Mouse (Mus musculus) stomach, embryonic 14.5 days (tissue): ENCODE data around the gene Diras1. TPM values are rescaled to one million over a fixed set of nuclear protein-coding genes. Genes with fewer than 3 reads are reported as not detected.
"Not testable (repeated sequence)": the region's sequence is repeated elsewhere in the genome, so short reads cannot be mapped to it uniquely, and the experiment has no call there.

ENCODE experiments used
- ATAC-seq: fragments of 200-750 bp; cut with Nextera tagmentation; 2 replicates; pipeline ENCODE4 v1.8.0; 2017; ENCODE audit warnings: low read depth, moderate TSS enrichment; ENCODE audit not compliant: insufficient number of reproducible peaks, insufficient read depth, low FRiP score
- H3K27ac ChIP-seq: fragments of 300-500 bp; sonication (generic); 2 replicates; pipeline ENCODE4 v1.5.1; 2014; ENCODE audit warnings: mild to moderate bottlenecking, low read length, moderate library complexity, mixed read lengths
- H3K27me3 ChIP-seq: fragments of 300-500 bp; sonication (generic); 2 replicates; pipeline ENCODE4 v1.6.1; 2014; ENCODE audit warnings: low read length, control low read depth, mixed read lengths; ENCODE audit not compliant: control insufficient read depth, insufficient read depth
- H3K36me3 ChIP-seq: fragments of 300-500 bp; sonication (generic); 2 replicates; pipeline ENCODE4 v1.6.1; 2014; ENCODE audit warnings: mild to moderate bottlenecking, control low read depth, low read length, moderate library complexity, mixed read lengths; ENCODE audit not compliant: control insufficient read depth, insufficient read depth
- H3K4me1 ChIP-seq: fragments of 300-500 bp; sonication (generic); 2 replicates; pipeline ENCODE4 v1.6.1; 2014; ENCODE audit warnings: low read length, control low read depth, mixed read lengths; ENCODE audit not compliant: control insufficient read depth, insufficient read depth
- H3K4me2 ChIP-seq: fragments of 300-500 bp; sonication (generic); replicated peaks from 2 replicates; pipeline ENCODE4 v1.6.1; 2014; ENCODE audit warnings: low read depth, low read length, control low read depth
- H3K4me3 ChIP-seq: fragments of 300-500 bp; sonication (generic); 2 replicates; pipeline ENCODE4 v1.5.1; 2014; ENCODE audit warnings: low read depth, low read length, control low read depth
- H3K9ac ChIP-seq: fragments of 300-500 bp; sonication (generic); replicated peaks from 2 replicates; pipeline ENCODE4 v1.6.1; 2014; ENCODE audit warnings: low read depth, mild to moderate bottlenecking, control low read depth, low read length, moderate library complexity, mixed read lengths
- H3K9me3 ChIP-seq: fragments of 300-500 bp; sonication (generic); 2 replicates; pipeline ENCODE4 v1.6.1; 2016; ENCODE audit warnings: low read depth, low read length, control low read depth; ENCODE audit not compliant: control insufficient read depth
- WGBS: fragments of 180-500 bp; shearing (Covaris S2); extraction: QIAGEN DNeasy Blood & Tissue Kit; methylation state at CpG from one replicate; pipeline ENCODE4 v1.1.7; 2014; 5-methylcytosine and 5-hydroxymethylcytosine counted together
- polyA plus RNA-seq: library from polyadenylated mRNA; unstranded; fragments of >200 nt; fragmentation: Nextera tagmentation; extraction: Ambion mirVana; gene quantifications from 2 replicates; pipeline ENCODE4 v1.2.1, GENCODE M21; 2014

The Diras1 gene
- polyA plus RNA-seq, 1 experiment from 2014 or later, result 0.41 TPM

DNA sequence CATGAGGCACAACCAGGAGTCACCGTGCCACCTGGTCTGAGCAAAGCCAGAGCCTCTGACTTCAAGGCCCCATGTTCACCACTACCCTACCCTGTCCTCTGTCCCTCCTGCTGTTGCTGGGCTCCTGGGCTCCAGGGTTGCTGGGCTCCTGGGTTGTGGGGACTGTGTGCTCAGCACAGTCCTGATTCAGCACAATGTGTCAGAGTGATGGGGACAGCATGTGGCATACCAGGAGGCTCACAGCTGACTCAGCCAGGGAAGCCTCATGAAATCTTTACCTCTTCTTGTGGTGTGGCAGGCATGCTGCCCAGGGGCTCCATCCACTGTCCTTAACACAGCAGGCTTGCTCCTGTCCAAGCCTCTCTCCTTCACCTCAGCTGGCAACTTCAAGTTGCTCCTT, 33.5 kb downstream of the Diras1 start:
- Histone ChIP-seq H3K4me1 (0 out of 2 replicates have a peak, but pooled peaks cover 3% of the 10 kb centered on the region), H3K9me3 (no peaks in the 10 kb centered on the region), H3K9ac (no peak overlapping the region), H3K4me3 (no peak overlapping the region), H3K36me3 (no peaks in the 10 kb centered on the region), H3K27me3 (0 out of 2 replicates have a peak, but pooled peaks cover 3% of the 10 kb centered on the region), H3K4me2 (no peak overlapping the region), H3K27ac (no peak overlapping the region)
- no peak for ATAC-seq
- 86% methylated on average over 1 of the region's 1 CpGs for WGBS

DNA sequence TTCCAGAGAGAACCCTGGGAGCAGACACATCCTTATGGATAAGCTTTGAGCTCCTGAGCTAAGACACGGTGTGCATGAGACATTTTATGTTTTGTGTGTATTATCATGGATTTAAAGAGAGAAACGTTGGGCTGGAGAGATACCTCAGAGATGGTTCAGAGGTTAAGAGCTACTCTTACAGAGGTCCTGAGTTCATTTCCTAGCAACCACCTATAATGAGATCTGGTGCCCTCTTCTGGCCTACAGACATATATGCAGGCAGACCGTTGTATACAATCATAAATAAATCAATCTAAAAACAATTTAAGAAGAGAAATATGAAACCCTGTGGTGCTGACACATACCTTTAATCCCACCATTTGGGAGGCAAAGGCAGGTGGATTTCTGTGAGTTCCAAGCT, 34.5 kb downstream of the Diras1 start:
- Histone ChIP-seq H3K27ac (no peak overlapping the region), H3K27me3 (0 out of 2 replicates have a peak, but pooled peaks cover 3% of the 10 kb centered on the region), H3K9ac (no peak overlapping the region), H3K36me3 (no peaks in the 10 kb centered on the region), H3K4me3 (no peak overlapping the region), H3K9me3 (no peaks in the 10 kb centered on the region), H3K4me2 (no peak overlapping the region), H3K4me1 (0 out of 2 replicates have a peak, but pooled peaks cover 3% of the 10 kb centered on the region)
- 12% methylated on average over 3 of the region's 3 CpGs for WGBS
- no peak for ATAC-seq

- no peak for ATAC-seq
These were observed 35.1 kb downstream of the Diras1 start for GRCm38 (mm10) chr10:80990406-80990805.

GRCm38 (mm10) chr10:80989854-80990253, 35.6 kb downstream of the Diras1 start:
- H3K4me2 ChIP-seq, H3K4me1 ChIP-seq, H3K4me3 ChIP-seq, H3K27me3 ChIP-seq, ATAC-seq, H3K36me3 ChIP-seq, H3K27ac ChIP-seq, H3K9ac ChIP-seq, H3K9me3 ChIP-seq: not testable (repeated sequence)
- WGBS, result 57% methylated on average over 4 of the region's 4 CpGs

More at GRCm38 (mm10) chr10:80990406-80990805, 35.1 kb downstream of the Diras1 start:
- H3K4me1 ChIP-seq, result 0 out of 2 replicates have a peak, but pooled peaks cover 4% of the 10 kb centered on the region
- no peak overlapping the region for H3K27ac ChIP-seq
- H3K4me3 ChIP-seq, result no peak overlapping the region
- no peak overlapping the region for H3K9ac ChIP-seq
- 0 out of 2 replicates have a peak, but pooled peaks cover 6% of the 10 kb centered on the region for H3K27me3 ChIP-seq
- no peak overlapping the region for H3K4me2 ChIP-seq
- WGBS, result 76% methylated on average over 7 of the region's 7 CpGs
- no peaks in the 10 kb centered on the region for H3K36me3 ChIP-seq
- H3K9me3 ChIP-seq, result no peaks in the 10 kb centered on the region

DNA sequence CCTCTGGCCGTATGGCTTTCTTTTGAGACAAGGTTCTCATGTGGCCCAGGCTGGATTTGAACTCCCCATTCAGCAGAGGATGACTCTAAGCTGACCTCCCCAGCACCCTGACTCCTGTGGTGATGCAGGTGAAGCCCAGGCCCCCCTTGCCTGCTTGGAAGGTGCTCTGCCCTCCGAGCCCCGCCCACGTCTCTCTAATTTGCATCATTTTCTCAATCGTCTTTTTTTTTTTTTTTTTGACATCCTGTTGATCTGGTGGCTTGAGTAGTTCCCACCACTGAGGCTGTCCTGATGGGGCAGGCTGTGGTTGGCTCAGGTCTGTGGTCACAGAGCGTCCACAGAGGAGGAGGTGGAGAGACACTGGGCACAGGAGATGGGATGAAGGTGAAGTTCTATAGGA, 36.0 kb downstream of the Diras1 start:
- Histone ChIP-seq H3K27me3 (peaks cover 9% of the 10 kb centered on the region; the same call in 1 of the 2 replicates), H3K4me1 (0 out of 2 replicates have a peak, but pooled peaks cover 5% of the 10 kb centered on the region), H3K9ac (no peak overlapping the region), H3K4me2 (no peak overlapping the region), H3K4me3 (no peak overlapping the region), H3K36me3 (no peaks in the 10 kb centered on the region), H3K27ac (no peak overlapping the region), H3K9me3 (no peaks in the 10 kb centered on the region)
- no peak for ATAC-seq
- 67% methylated on average over 6 of the region's 6 CpGs for WGBS

DNA sequence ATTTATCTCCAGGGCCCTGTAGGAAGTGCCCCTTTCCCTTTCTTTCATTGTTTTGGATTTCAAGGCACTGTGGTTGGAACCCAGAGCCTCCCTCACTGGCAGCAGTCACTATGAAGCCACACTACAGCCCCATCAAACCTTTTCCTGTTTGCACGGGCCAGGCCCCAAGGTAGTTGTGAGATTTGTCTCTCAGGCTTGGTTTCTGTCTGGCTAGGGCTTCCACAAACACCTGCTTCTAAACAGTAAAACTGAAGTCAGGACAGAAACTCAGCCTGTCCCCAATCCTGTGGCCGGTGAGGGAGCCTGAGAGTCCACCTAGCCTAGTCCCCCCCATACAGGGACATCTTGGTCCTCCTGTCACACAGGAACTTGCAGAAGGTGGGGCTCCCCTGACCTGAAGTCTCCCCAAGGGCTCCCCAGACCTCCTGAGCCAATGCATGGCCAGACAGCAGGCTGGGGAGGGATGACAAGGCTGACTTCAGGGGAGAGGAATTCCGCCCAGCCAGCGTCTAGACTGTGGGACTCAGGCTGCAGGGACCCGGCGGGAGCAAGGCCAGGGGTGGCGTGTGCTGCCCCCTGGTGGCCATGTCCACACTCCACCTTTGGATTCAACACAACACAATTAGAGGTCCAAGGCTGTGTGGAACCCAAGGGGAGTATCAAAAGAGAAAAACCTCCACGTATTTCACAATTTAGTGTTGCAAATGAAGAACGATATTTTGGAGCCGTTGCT, 37.6 kb downstream of the Diras1 start:
- peaks cover 9% of the 10 kb centered on the region; the same call in 1 of the 2 replicates for H3K27me3 ChIP-seq
- H3K9ac ChIP-seq, result no peak overlapping the region
- H3K36me3 ChIP-seq, result no peaks in the 10 kb centered on the region
- H3K27ac ChIP-seq, result no peak overlapping the region
- no peak overlapping the region for H3K4me3 ChIP-seq
- H3K4me2 ChIP-seq, result no peak overlapping the region
- ATAC-seq, result peak; percentile 83
- H3K9me3 ChIP-seq, result no peaks in the 10 kb centered on the region
- H3K4me1 ChIP-seq, result 0 out of 2 replicates have a peak, but pooled peaks cover 5% of the 10 kb centered on the region
- 15% methylated on average over 10 of the region's 10 CpGs for WGBS

- peaks cover 9% of the 10 kb centered on the region; the same call in 1 of the 2 replicates for H3K27me3 ChIP-seq
- 78% methylated on average over 6 of the region's 6 CpGs for WGBS
- H3K9ac ChIP-seq, result no peak overlapping the region
- H3K27ac ChIP-seq, result no peak overlapping the region
- no peak overlapping the region for H3K4me3 ChIP-seq
- H3K9me3 ChIP-seq, result no peaks in the 10 kb centered on the region
- H3K4me1 ChIP-seq, result 0 out of 2 replicates have a peak, but pooled peaks cover 5% of the 10 kb centered on the region
- no peak for ATAC-seq
- no peaks in the 10 kb centered on the region for H3K36me3 ChIP-seq
- no peak overlapping the region for H3K4me2 ChIP-seq
These were observed 38.7 kb downstream of the Diras1 start for GRCm38 (mm10) chr10:80986754-80987153.

- Histone ChIP-seq H3K9me3 (no peaks in the 10 kb centered on the region), H3K36me3 (no peaks in the 10 kb centered on the region), H3K4me1 (0 out of 2 replicates have a peak, but pooled peaks cover 5% of the 10 kb centered on the region), H3K4me3 (peak overlapping the region; percentile 19), H3K9ac (no peak overlapping the region), H3K27me3 (peaks cover 9% of the 10 kb centered on the region; the same call in 1 of the 2 replicates), H3K4me2 (peak overlapping the region; percentile 47), H3K27ac (no peak overlapping the region)
- no peak for ATAC-seq
- WGBS, result 35% methylated on average over 13 of the region's 13 CpGs
These were observed 39.3 kb downstream of the Diras1 start for GRCm38 (mm10) chr10:80985970-80986701.
